Mouse (Mus musculus) liver, embryonic 14.5 days (tissue): ENCODE measurements around the gene Nkx6-1. TPM values are rescaled to one million over a fixed set of nuclear protein-coding genes. Genes with fewer than 3 reads are reported as not detected.

Experiments used
- ATAC-seq: fragments of 200-750 bp; cut with Nextera tagmentation; 2 replicates; pipeline ENCODE4 v1.8.0; 2017; ENCODE audit warnings: moderate number of reproducible peaks, mild to moderate bottlenecking, moderate library complexity; ENCODE audit not compliant: insufficient read depth
- DNase-seq, 3 experiments: peaks; one replicate each; pipeline ENCODE4 v3.0.0-alpha.2; 2012 to 2013; ENCODE audit warnings: low read depth in 3 of 3, low spot score in 3 of 3
- H3K27ac ChIP-seq: fragments of 300-500 bp; sonication (generic); 2 replicates; pipeline ENCODE4 v1.5.1; 2014; ENCODE audit warnings: moderate library complexity, mild to moderate bottlenecking, control low read depth, inconsistent platforms
- H3K27me3 ChIP-seq: fragments of 300-500 bp; sonication (generic); 2 replicates; pipeline ENCODE4 v1.6.1; 2014; ENCODE audit warnings: mild to moderate bottlenecking, low read length, moderate library complexity; ENCODE audit not compliant: control insufficient read depth, insufficient read depth
- H3K36me3 ChIP-seq: fragments of 300-500 bp; sonication (generic); replicated peaks from 2 replicates; pipeline ENCODE4 v1.6.1; 2014; ENCODE audit warnings: low read depth; ENCODE audit not compliant: control insufficient read depth, insufficient read depth
- H3K4me1 ChIP-seq, 2 experiments: fragments of 200-500 bp in 1 of 2; fragments of 300-500 bp in 1 of 2; sonication (generic) in 1 of 2; replicated peaks; 2 replicates each; pipeline ENCODE4 v1.6.1; 2012 to 2014; ENCODE audit warnings: antibody characterized with exemption in 1 of 2, inconsistent platforms in 1 of 2, low read length in 1 of 2; ENCODE audit not compliant: control insufficient read depth in 2 of 2, insufficient read depth in 2 of 2
- H3K4me2 ChIP-seq: fragments of 300-500 bp; sonication (generic); 2 replicates; pipeline ENCODE4 v1.6.1; 2014; ENCODE audit warnings: low read depth, mild to moderate bottlenecking, control low read depth, moderate library complexity
- H3K4me3 ChIP-seq, 2 experiments: fragments of 200-500 bp in 1 of 2; fragments of 300-500 bp in 1 of 2; sonication (generic) in 1 of 2; 2 replicates each; pipeline ENCODE4 v1.5.1; 2012 to 2014; ENCODE audit warnings: low read depth in 2 of 2, low read length in 2 of 2, mild to moderate bottlenecking in 2 of 2, control low read depth in 1 of 2, inconsistent platforms in 1 of 2, moderate library complexity in 1 of 2; ENCODE audit not compliant: insufficient read depth in 1 of 2
- H3K9ac ChIP-seq: fragments of 300-500 bp; sonication (generic); replicated peaks from 2 replicates; pipeline ENCODE4 v1.6.1; 2014; ENCODE audit warnings: mild to moderate bottlenecking, control low read depth, moderate library complexity
- H3K9me3 ChIP-seq: fragments of 300-500 bp; sonication (generic); 2 replicates; pipeline ENCODE4 v1.6.1; 2016; ENCODE audit warnings: low read length, mixed read lengths; ENCODE audit not compliant: control insufficient read depth
- CTCF ChIP-seq: IDR thresholded peaks from 2 replicates; pipeline ENCODE4 v1.5.1; 2016; ENCODE audit warnings: antibody characterized with exemption, low read depth, control low read depth
- EP300 ChIP-seq: IDR thresholded peaks from 2 replicates; pipeline ENCODE4 v1.6.1; 2016; ENCODE audit warnings: antibody characterized with exemption, low read depth
- WGBS: fragments of 180-500 bp; shearing (Covaris S2); extraction: QIAGEN DNeasy Blood & Tissue Kit; methylation state at CpG from one replicate; pipeline ENCODE4 v1.1.7; 2014; ENCODE audit not compliant: insufficient replicate concordance; 5-methylcytosine and 5-hydroxymethylcytosine counted together
- polyA plus RNA-seq, 2 experiments: library from polyadenylated mRNA; depleted of rRNA in 1 of 2; stranded (reverse) in 1 of 2; unstranded in 1 of 2; fragments of >200 nt; fragmentation: Nextera tagmentation in 1 of 2; extraction: Ambion mirVana in 1 of 2; gene quantifications; 2 replicates each; pipeline versions ENCODE4 v1.2.1 to v1.2.3; 2012 to 2014

The Nkx6-1 gene
- polyA plus RNA-seq, 2 experiments: 0.01 TPM; not detected in 1

DNA sequence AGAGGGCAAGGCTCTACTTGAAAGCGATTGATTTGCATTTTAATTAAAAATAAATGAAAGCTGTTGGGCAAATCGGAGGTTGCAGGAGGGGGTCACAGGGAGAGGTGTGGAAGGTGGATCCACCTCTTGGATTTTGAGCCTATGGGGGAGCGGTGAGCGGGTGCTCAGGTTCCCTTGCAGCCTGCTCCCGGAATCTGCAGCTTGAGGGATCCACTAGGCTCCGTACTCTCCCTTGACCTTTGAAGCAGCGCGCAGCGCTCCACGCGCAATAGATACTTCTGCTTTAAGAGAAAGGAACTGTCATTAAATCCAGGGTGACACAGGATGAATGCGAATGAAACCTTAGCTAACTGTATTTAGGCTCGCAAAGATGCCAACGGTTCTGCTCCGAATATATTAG, 3.2 kb upstream of the Nkx6-1 start:
- DNase-seq (no peak), ATAC-seq (no peak)
- H3K27ac ChIP-seq: no peak overlapping the region
- WGBS: 4% methylated on average over 15 of the region's 15 CpGs
- H3K27me3 ChIP-seq: peaks cover 62% of the 10 kb centered on the region
- no peaks in the 10 kb centered on the region for H3K4me1 ChIP-seq
- no peak overlapping the region for H3K4me2 ChIP-seq
- H3K9ac ChIP-seq: no peak overlapping the region
- no peak overlapping the region for H3K4me3 ChIP-seq
- no peaks in the 10 kb centered on the region for H3K36me3 ChIP-seq
- H3K9me3 ChIP-seq: no peaks in the 10 kb centered on the region
- no peak for TF ChIP-seq EP300
- TF ChIP-seq CTCF: no peak

DNA sequence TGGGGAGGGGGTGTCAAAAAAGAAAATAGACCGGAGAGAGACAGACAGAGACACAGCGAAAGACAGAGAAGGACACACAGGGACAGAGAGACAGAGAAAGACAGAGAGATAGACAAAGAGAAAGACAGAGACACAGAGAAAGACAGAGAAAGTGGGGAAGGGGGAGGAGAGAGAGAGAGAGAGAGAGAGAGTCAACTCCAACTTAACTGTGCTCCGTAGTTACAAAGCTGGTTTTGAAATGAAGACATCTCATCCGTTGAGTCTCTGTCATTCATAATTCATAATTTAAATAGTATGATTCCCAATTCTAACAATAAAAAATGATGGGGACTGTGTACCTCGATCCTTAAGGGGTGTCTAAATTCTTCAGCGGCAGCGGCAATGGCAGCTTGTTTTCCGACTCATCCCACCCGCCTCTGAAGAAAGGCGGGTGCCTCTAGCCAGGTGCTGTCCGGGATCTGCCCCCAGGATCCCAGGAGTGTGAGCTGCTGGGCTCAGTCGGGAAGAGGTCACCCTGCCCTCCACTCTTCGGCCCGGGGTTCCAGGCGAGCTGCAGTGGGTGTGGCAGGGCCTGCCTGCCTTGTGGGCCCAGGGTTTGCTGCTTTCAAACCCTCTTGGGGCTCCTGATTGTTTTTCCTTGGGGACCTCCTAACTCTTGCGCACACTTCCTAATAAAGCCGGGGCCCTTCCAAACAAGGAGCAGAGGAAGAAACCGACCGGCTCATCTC, 2.6 kb upstream of the Nkx6-1 start:
- Histone ChIP-seq H3K9ac (no peak overlapping the region), H3K4me3 (no peak overlapping the region), H3K4me1 (no peaks in the 10 kb centered on the region), H3K27me3 (peaks cover 68% of the 10 kb centered on the region), H3K9me3 (no peaks in the 10 kb centered on the region), H3K27ac (no peak overlapping the region), H3K4me2 (no peak overlapping the region), H3K36me3 (no peaks in the 10 kb centered on the region)
- ATAC-seq (no peak), DNase-seq (no peak)
- no peak for TF ChIP-seq CTCF
- no peak for TF ChIP-seq EP300
- 2% methylated on average over 19 of the region's 19 CpGs for WGBS

DNA sequence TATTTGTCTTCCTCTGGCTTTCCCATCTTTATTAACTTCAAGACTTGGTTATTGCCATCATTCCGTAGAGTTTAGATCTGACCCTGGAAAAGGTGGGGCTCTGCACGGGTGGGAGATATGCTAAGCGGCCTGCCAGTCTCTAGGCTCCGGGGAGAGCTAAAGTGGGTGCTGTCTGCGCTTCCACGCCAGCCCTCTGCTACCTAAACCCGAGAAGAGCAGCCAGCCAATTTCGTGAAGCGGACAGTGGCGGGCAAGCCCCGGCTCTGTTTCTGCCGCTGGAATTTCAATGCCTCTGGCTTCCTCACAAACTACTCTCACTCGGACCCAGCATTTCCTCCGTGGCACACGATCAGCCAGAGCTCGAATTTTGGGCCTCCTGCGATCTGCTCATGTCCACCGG, 1.9 kb upstream of the Nkx6-1 start:
- Histone ChIP-seq H3K4me1 (no peaks in the 10 kb centered on the region), H3K27me3 (peaks cover 75% of the 10 kb centered on the region), H3K4me2 (no peak overlapping the region), H3K4me3 (no peak overlapping the region), H3K9me3 (no peaks in the 10 kb centered on the region), H3K27ac (no peak overlapping the region), H3K36me3 (no peaks in the 10 kb centered on the region), H3K9ac (no peak overlapping the region)
- WGBS: 3% methylated on average over 18 of the region's 18 CpGs
- ATAC-seq (no peak), DNase-seq (no peak)
- TF ChIP-seq EP300: no peak
- TF ChIP-seq CTCF: no peak

- WGBS: 2% methylated on average over 8 of the region's 9 CpGs
- ATAC-seq (no peak), DNase-seq (no peak)
- H3K27me3 ChIP-seq: peaks cover 81% of the 10 kb centered on the region
- H3K4me2 ChIP-seq: no peak overlapping the region
- H3K9ac ChIP-seq: no peak overlapping the region
- no peaks in the 10 kb centered on the region for H3K36me3 ChIP-seq
- TF ChIP-seq EP300 (no peak), CTCF (no peak)
- no peak overlapping the region for H3K4me3 ChIP-seq
- H3K4me1 ChIP-seq: no peaks in the 10 kb centered on the region
- no peaks in the 10 kb centered on the region for H3K9me3 ChIP-seq
- no peak overlapping the region for H3K27ac ChIP-seq
These were observed 1.3 kb upstream of the Nkx6-1 start for GRCm38 (mm10) chr5:101666091-101666490.

GRCm38 (mm10) chr5:101664423-101664921, 324 bp downstream of the Nkx6-1 start:
- H3K4me1 ChIP-seq: no peaks in the 10 kb centered on the region
- H3K36me3 ChIP-seq: no peaks in the 10 kb centered on the region
- peak overlapping the region; percentile 48 for H3K4me2 ChIP-seq
- peaks cover 96% of the 10 kb centered on the region for H3K27me3 ChIP-seq
- DNase-seq (no peak), ATAC-seq (no peak)
- WGBS: under 1% methylated on average over 64 of the region's 64 CpGs
- H3K9ac ChIP-seq: no peak overlapping the region
- no peak overlapping the region for H3K27ac ChIP-seq
- peak overlapping the region in 1 of 2 experiments; percentile 0; a peak in 1 of 4 replicates for H3K4me3 ChIP-seq
- no peak for TF ChIP-seq EP300
- H3K9me3 ChIP-seq: no peaks in the 10 kb centered on the region
